In genomic region chr11:72409649-72410385, GRCm38 (mm10) we compare ENCODE assay signal across 9 mouse cellular contexts. TPM values are rescaled to one million over a fixed set of nuclear protein-coding genes. Genes with fewer than 3 reads are reported as not detected.
A peak's percentile ranks its signal among the peaks of the same experiment; 100 is the strongest.
DNase-seq lines count a peak whose midpoint lies in the region; ATAC-seq and TF ChIP-seq lines count a peak whose summit lies in the region.
"Had no signal": no experiment of that assay in that cellular context is flagged by ENCODE, and none has a peak within 500 bp of the region (broad histone marks: within the 10 kb centered on the region; RNA-seq: fewer than 3 reads in every experiment).

No protein-coding gene starts in this region.

- 59% methylated on average over 12 of the region's 12 CpGs for WGBS in lung, adult 2 months
- WGBS in heart, embryonic 16.5 days: 36% methylated on average over 12 of the region's 12 CpGs
- 65% methylated on average over 12 of the region's 12 CpGs for WGBS in limb, embryonic 10.5 days
- WGBS in olfactory bulb, adult 2 months: 86% methylated on average over 12 of the region's 12 CpGs
- WGBS in thymus, adult 2 months: 93% methylated on average over 12 of the region's 12 CpGs

- no peaks in the 10 kb centered on the region for H3K9me3 ChIP-seq in heart, embryonic 16.5 days (replicated peaks; ENCODE audit: control insufficient read depth, low read length)
- H3K9me3 ChIP-seq in limb, embryonic 10.5 days (replicated peaks): no peaks in the 10 kb centered on the region
- H3K9me3 ChIP-seq: forebrain, embryonic 13.5 days had no signal

- ATAC-seq in heart, embryonic 16.5 days (replicated peaks; ENCODE audit: extremely low read depth, insufficient read depth, low FRiP score): no peak
- no peak for ATAC-seq in granulocyte monocyte progenitor cell, adult 5-6 weeks (replicated peaks; ENCODE audit: poor library complexity, severe bottlenecking)
- ATAC-seq: forebrain, embryonic 13.5 days; Patski had no signal

- peaks cover 2% of the 10 kb centered on the region; the same call in 1 of the 2 replicates for H3K4me1 ChIP-seq in lung, adult 2 months (ENCODE audit: control insufficient read depth, insufficient read depth, low read length)
- peaks cover 79% of the 10 kb centered on the region for H3K4me1 ChIP-seq in heart, embryonic 16.5 days (ENCODE audit: control insufficient read depth, insufficient read depth, low read length)
- H3K4me1 ChIP-seq in limb, embryonic 10.5 days: peaks cover 60% of the 10 kb centered on the region
- H3K4me1 ChIP-seq in olfactory bulb, adult 2 months (ENCODE audit: control insufficient read depth, insufficient read depth, low read length): peaks cover 7% of the 10 kb centered on the region
- peaks cover 7% of the 10 kb centered on the region for H3K4me1 ChIP-seq in thymus, adult 2 months (replicated peaks; ENCODE audit: control insufficient read depth, insufficient read depth, low read length)

- DNase-seq in lung, adult 2 months: no peak
- no peak for DNase-seq in lung, postnatal 25 days (ENCODE audit: low spot score)
- no peak for DNase-seq in limb, embryonic 10.5 days (ENCODE audit: low spot score)
- no peak for DNase-seq in thymus, adult 2 months

- no peaks in the 10 kb centered on the region for H3K27me3 ChIP-seq in heart, embryonic 16.5 days (ENCODE audit: control insufficient read depth, insufficient read depth, low read length)
- H3K27me3 ChIP-seq in limb, embryonic 10.5 days (ENCODE audit: low read depth, poor library complexity, severe bottlenecking): peaks cover 80% of the 10 kb centered on the region
- H3K27me3 ChIP-seq in thymus, adult 2 months (ENCODE audit: control insufficient read depth, insufficient read depth, low read length): no peaks in the 10 kb centered on the region; the same call in 1 of the 2 replicates
- H3K27me3 ChIP-seq: Patski had no signal

- H3K9ac ChIP-seq in heart, embryonic 16.5 days (ENCODE audit: low read length): peak overlapping the region; percentile 90

- TF ChIP-seq POLR2A in lung, adult 2 months (IDR thresholded peaks at IDR 0.05; ENCODE audit: borderline replicate concordance, extremely low read depth, low read depth, low read length): no peak
- no peak for TF ChIP-seq POLR2A in olfactory bulb, adult 2 months (IDR thresholded peaks at IDR 0.05; ENCODE audit: insufficient read depth, low read depth, low read length)
- TF ChIP-seq POLR2A in thymus, adult 2 months (IDR thresholded peaks at IDR 0.05; ENCODE audit: control insufficient read depth, extremely low read depth, insufficient read depth, low read length, poor library complexity): no peak

- no peaks in the 10 kb centered on the region for H3K36me3 ChIP-seq in heart, embryonic 16.5 days (ENCODE audit: control insufficient read depth, insufficient read depth)
- H3K36me3 ChIP-seq in limb, embryonic 10.5 days: no peaks in the 10 kb centered on the region
- H3K36me3 ChIP-seq in thymus, adult 2 months (ENCODE audit: control insufficient read depth, insufficient read depth, low read length): no peaks in the 10 kb centered on the region

- peak overlapping the region; percentile 47 for H3K4me3 ChIP-seq in lung, adult 2 months (replicated peaks; ENCODE audit: extremely low read depth, low read depth, low read length)
- peak overlapping the region; percentile 80 for H3K4me3 ChIP-seq in heart, embryonic 16.5 days (ENCODE audit: low read length)
- H3K4me3 ChIP-seq in limb, embryonic 10.5 days: peak overlapping the region; percentile 82
- peak overlapping the region; percentile 8; the same call in 1 of the 2 replicates for H3K4me3 ChIP-seq in olfactory bulb, adult 2 months (ENCODE audit: insufficient read depth, low read depth, low read length)
- H3K4me3 ChIP-seq in thymus, adult 2 months (ENCODE audit: control insufficient read depth, insufficient read depth, low read length): no peak overlapping the region

- peak overlapping the region; percentile 91 for H3K4me2 ChIP-seq in heart, embryonic 16.5 days (ENCODE audit: low read depth, low read length)

- no peak for TF ChIP-seq CTCF in lung, adult 2 months (IDR thresholded peaks at IDR 0.05; ENCODE audit: insufficient read depth, low read length)
- TF ChIP-seq CTCF in olfactory bulb, adult 2 months (IDR thresholded peaks at IDR 0.05; ENCODE audit: insufficient read depth, low read depth, low read length): no peak
- no peak for TF ChIP-seq CTCF in thymus, adult 2 months (IDR thresholded peaks at IDR 0.05; ENCODE audit: borderline replicate concordance, control insufficient read depth, extremely low read depth, insufficient read depth, low read length, poor library complexity)

- H3K27ac ChIP-seq in heart, embryonic 16.5 days (ENCODE audit: low read length): peak overlapping the region; percentile 89
- no peak overlapping the region for H3K27ac ChIP-seq in limb, embryonic 10.5 days
- no peak overlapping the region for H3K27ac ChIP-seq in olfactory bulb, adult 2 months (ENCODE audit: insufficient read depth, low read depth, low read length)
- H3K27ac ChIP-seq in thymus, adult 2 months (ENCODE audit: control insufficient read depth, insufficient read depth, low read length): no peak overlapping the region
- H3K27ac ChIP-seq: forebrain, embryonic 13.5 days had no signal

RNA-seq across cellular contexts. Expression of gene Smtnl2, which starts 1.7 kb away (rescaled TPM):
- polyA plus RNA-seq in lung, adult 2 months (2012; rRNA removed): 32.1 and 34.5 TPM in 2 replicates
- 115 and 121 TPM in 2 replicates for polyA plus RNA-seq in heart, embryonic 16.5 days (2015; fragmentation: Nextera tagmentation; extraction: Ambion mirVana)
- 11.7 and 14.2 TPM in 2 replicates for polyA plus RNA-seq in limb, embryonic 10.5 days (2016; fragmentation: Nextera tagmentation; extraction: Ambion mirVana)
- not detected in 2 replicates for polyA plus RNA-seq in olfactory bulb, adult 2 months (2012; ENCODE audit: insufficient read depth, insufficient read length, low replicate concordance, missing spikeins)
- 0.79 and 1.2 TPM in 2 replicates for total RNA-seq in granulocyte monocyte progenitor cell, adult 5-6 weeks (2014; fragmentation: Nextera tagmentation)
- total RNA-seq in granulocyte monocyte progenitor cell, adult 5-6 weeks (2017): not detected in 2 replicates
- 1.7 and 2.7 TPM in 2 replicates for polyA plus RNA-seq in thymus, adult 2 months (2012; rRNA removed)

RNA-seq across cellular contexts. Expression of gene Ggt6, which starts 25.5 kb away (rescaled TPM):
- polyA plus RNA-seq in lung, adult 2 months (2012; rRNA removed): 2.9 and 7.0 TPM in 2 replicates
- 0.17 TPM in 1 of 2 replicates, not detected in the other for polyA plus RNA-seq in heart, embryonic 16.5 days (2015; fragmentation: Nextera tagmentation; extraction: Ambion mirVana)
- polyA plus RNA-seq in limb, embryonic 10.5 days (2016; fragmentation: Nextera tagmentation; extraction: Ambion mirVana): 0.08 TPM in 1 of 2 replicates, not detected in the other
- polyA plus RNA-seq in olfactory bulb, adult 2 months (2012; ENCODE audit: insufficient read depth, insufficient read length, low replicate concordance, missing spikeins): not detected in 2 replicates
- total RNA-seq in granulocyte monocyte progenitor cell, adult 5-6 weeks (2014; fragmentation: Nextera tagmentation): not detected in 2 replicates
- not detected in 2 replicates for total RNA-seq in granulocyte monocyte progenitor cell, adult 5-6 weeks (2017)
- polyA plus RNA-seq in thymus, adult 2 months (2012; rRNA removed): 4.0 and 4.3 TPM in 2 replicates
- polyA plus RNA-seq: forebrain, embryonic 13.5 days had no signal

RNA-seq across cellular contexts. Expression of gene Mybbp1a, which starts 31.3 kb away (rescaled TPM):
- polyA plus RNA-seq in lung, adult 2 months (2012; rRNA removed): 26.1 and 32.8 TPM in 2 replicates
- polyA plus RNA-seq in heart, embryonic 16.5 days (2015; fragmentation: Nextera tagmentation; extraction: Ambion mirVana): 70.2 and 81.8 TPM in 2 replicates
- polyA plus RNA-seq in limb, embryonic 10.5 days (2016; fragmentation: Nextera tagmentation; extraction: Ambion mirVana): 234 and 274 TPM in 2 replicates
- polyA plus RNA-seq in olfactory bulb, adult 2 months (2012; ENCODE audit: insufficient read depth, insufficient read length, low replicate concordance, missing spikeins): not detected in 2 replicates
- 172 and 173 TPM in 2 replicates for total RNA-seq in granulocyte monocyte progenitor cell, adult 5-6 weeks (2014; fragmentation: Nextera tagmentation)
- total RNA-seq in granulocyte monocyte progenitor cell, adult 5-6 weeks (2017): 132 and 239 TPM in 2 replicates
- 57.1 and 67.8 TPM in 2 replicates for polyA plus RNA-seq in thymus, adult 2 months (2012; rRNA removed)

RNA-seq across cellular contexts. Expression of gene Tekt1, which starts 47.6 kb away (rescaled TPM):
- 4.8 and 8.3 TPM in 2 replicates for polyA plus RNA-seq in lung, adult 2 months (2012; rRNA removed)
- polyA plus RNA-seq in heart, embryonic 16.5 days (2015; fragmentation: Nextera tagmentation; extraction: Ambion mirVana): 1.7 and 2.5 TPM in 2 replicates
- 5.0 and 5.4 TPM in 2 replicates for polyA plus RNA-seq in limb, embryonic 10.5 days (2016; fragmentation: Nextera tagmentation; extraction: Ambion mirVana)
- polyA plus RNA-seq in olfactory bulb, adult 2 months (2012; ENCODE audit: insufficient read depth, insufficient read length, low replicate concordance, missing spikeins): not detected in 2 replicates
- total RNA-seq in granulocyte monocyte progenitor cell, adult 5-6 weeks (2014; fragmentation: Nextera tagmentation): not detected in 2 replicates
- 0.15 TPM in 1 of 2 replicates, not detected in the other for total RNA-seq in granulocyte monocyte progenitor cell, adult 5-6 weeks (2017)
- polyA plus RNA-seq in thymus, adult 2 months (2012; rRNA removed): 0.11 and 0.27 TPM in 2 replicates
- polyA plus RNA-seq: Patski had no signal
